Mouse (Mus musculus) embryonic facial prominence, embryonic 11.5 days (tissue): ENCODE results near the gene Col1a2. TPM values are rescaled to one million over a fixed set of nuclear protein-coding genes. Genes with fewer than 3 reads are reported as not detected.

Source experiments
- ATAC-seq: fragments of 200-750 bp; cut with Nextera tagmentation; replicated peaks from 2 replicates; pipeline ENCODE4 v1.8.0; 2017; ENCODE audit warnings: low read depth; ENCODE audit not compliant: insufficient number of reproducible peaks, low FRiP score, low TSS enrichment
- DNase-seq: peaks from one replicate; pipeline ENCODE4 v3.0.0-alpha.2; 2015; ENCODE audit warnings: low spot score
- H3K27ac ChIP-seq: fragments of 300-500 bp; sonication (generic); replicated peaks from 2 replicates; pipeline ENCODE4 v1.5.1; 2014; ENCODE audit warnings: mild to moderate bottlenecking, low read depth, low read length, control low read depth
- H3K27me3 ChIP-seq: fragments of 300-500 bp; sonication (generic); 2 replicates; pipeline ENCODE4 v1.6.1; 2014; ENCODE audit warnings: mild to moderate bottlenecking, low read length, moderate library complexity, mixed read lengths; ENCODE audit not compliant: control insufficient read depth, insufficient read depth
- H3K36me3 ChIP-seq: fragments of 300-500 bp; sonication (generic); replicated peaks from 2 replicates; pipeline ENCODE4 v1.6.1; 2014; ENCODE audit warnings: low read depth, mild to moderate bottlenecking, low read length, moderate library complexity, mixed read lengths; ENCODE audit not compliant: control insufficient read depth, insufficient read depth
- H3K4me1 ChIP-seq: fragments of 300-500 bp; sonication (generic); 2 replicates; pipeline ENCODE4 v1.6.1; 2014; ENCODE audit warnings: low read length, mixed read lengths; ENCODE audit not compliant: control insufficient read depth, insufficient read depth
- H3K4me2 ChIP-seq: fragments of 300-500 bp; sonication (generic); 2 replicates; pipeline ENCODE4 v1.6.1; 2014; ENCODE audit warnings: low read depth, mild to moderate bottlenecking, control low read depth, low read length, moderate library complexity
- H3K4me3 ChIP-seq: fragments of 300-500 bp; sonication (generic); 2 replicates; pipeline ENCODE4 v1.5.1; 2014; ENCODE audit warnings: low read depth, low read length, control low read depth
- H3K9ac ChIP-seq: fragments of 300-500 bp; sonication (generic); replicated peaks from 2 replicates; pipeline ENCODE4 v1.6.1; 2014; ENCODE audit warnings: mild to moderate bottlenecking, control low read depth, low read length
- H3K9me3 ChIP-seq: fragments of 300-500 bp; sonication (generic); replicated peaks from 2 replicates; pipeline ENCODE4 v1.6.1; 2016; ENCODE audit warnings: mild to moderate bottlenecking, low read length, inconsistent platforms, mixed read lengths; ENCODE audit not compliant: control insufficient read depth
- WGBS: fragments of 180-500 bp; shearing (Covaris S2); extraction: QIAGEN DNeasy Blood & Tissue Kit; methylation state at CpG from one replicate; pipeline ENCODE4 v1.1.7; 2014; 5-methylcytosine and 5-hydroxymethylcytosine counted together
- polyA plus RNA-seq: library from polyadenylated mRNA; unstranded; fragments of >200 nt; fragmentation: Nextera tagmentation; extraction: Ambion mirVana; gene quantifications from 2 replicates; pipeline ENCODE4 v1.2.1, GENCODE M21; 2014

Gene Col1a2
- polyA plus RNA-seq, 1 experiment from 2014 or later: 225 TPM

DNA sequence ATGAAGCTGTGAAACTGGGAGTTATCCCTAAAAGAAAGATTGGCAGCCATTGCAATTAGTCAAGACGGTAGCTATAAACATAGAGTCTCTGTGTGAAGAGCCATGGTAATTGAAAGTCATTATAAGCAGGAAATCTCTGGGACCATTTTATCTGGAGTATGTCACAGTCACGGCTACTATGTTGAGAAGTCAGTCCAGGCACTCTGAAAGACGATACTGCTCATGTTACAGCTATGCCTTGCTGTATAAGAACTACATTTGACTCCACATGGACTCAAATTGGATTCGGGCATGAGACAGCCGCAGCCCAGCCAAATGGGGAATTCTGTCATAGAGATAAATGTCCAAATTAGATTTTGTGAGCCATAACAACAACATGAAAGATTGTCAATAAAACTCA, 58.9 kb downstream of the Col1a2 start:
- DNase-seq (peak; percentile 75), ATAC-seq (no peak)
- H3K4me3 ChIP-seq: no peak overlapping the region
- H3K27ac ChIP-seq: no peak overlapping the region
- H3K36me3 ChIP-seq: no peaks in the 10 kb centered on the region; the same call in 1 of the 2 replicates
- H3K4me2 ChIP-seq: no peak overlapping the region
- 44% methylated on average over 5 of the region's 5 CpGs for WGBS
- H3K9me3 ChIP-seq: no peaks in the 10 kb centered on the region
- no peaks in the 10 kb centered on the region for H3K27me3 ChIP-seq
- H3K4me1 ChIP-seq: peaks cover 3% of the 10 kb centered on the region; the same call in 1 of the 2 replicates
- H3K9ac ChIP-seq: no peak overlapping the region

- ATAC-seq (no peak), DNase-seq (peak; percentile 75)
- H3K36me3 ChIP-seq: no peaks in the 10 kb centered on the region
- H3K27me3 ChIP-seq: no peaks in the 10 kb centered on the region
- H3K9me3 ChIP-seq: no peaks in the 10 kb centered on the region
- H3K4me2 ChIP-seq: no peak overlapping the region
- no peak overlapping the region for H3K4me3 ChIP-seq
- H3K4me1 ChIP-seq: no peaks in the 10 kb centered on the region
- H3K9ac ChIP-seq: no peak overlapping the region
- H3K27ac ChIP-seq: no peak overlapping the region
- 34% methylated on average over 4 of the region's 4 CpGs for WGBS
These were observed 65.8 kb downstream of the Col1a2 start for GRCm38 (mm10) chr6:4570412-4570811.

DNA sequence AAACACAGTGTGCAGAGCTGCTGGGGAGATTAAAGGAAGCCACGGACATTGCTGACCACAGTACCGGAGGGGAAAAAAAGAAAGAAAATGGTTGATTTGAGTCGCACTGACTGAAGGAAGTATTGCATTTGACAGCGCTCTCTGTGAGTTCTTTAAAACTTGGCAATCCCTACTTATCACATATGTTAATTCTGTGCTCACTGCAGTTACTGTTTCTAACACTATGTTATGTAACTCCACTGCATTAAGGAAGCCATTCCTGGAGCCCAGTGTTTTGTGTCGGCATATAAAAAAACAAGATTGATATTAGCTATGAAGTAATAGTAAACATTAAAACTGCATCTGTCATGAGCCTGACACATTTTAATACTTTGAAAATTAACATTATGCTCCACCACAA, 73.1 kb downstream of the Col1a2 start:
- no peak overlapping the region for H3K27ac ChIP-seq
- H3K9ac ChIP-seq: no peak overlapping the region
- WGBS: 84% methylated on average over 5 of the region's 5 CpGs
- DNase-seq (no peak), ATAC-seq (no peak)
- no peak overlapping the region for H3K4me2 ChIP-seq
- H3K4me1 ChIP-seq: no peaks in the 10 kb centered on the region
- H3K36me3 ChIP-seq: no peaks in the 10 kb centered on the region
- no peak overlapping the region for H3K4me3 ChIP-seq
- no peaks in the 10 kb centered on the region for H3K9me3 ChIP-seq
- H3K27me3 ChIP-seq: no peaks in the 10 kb centered on the region

DNA sequence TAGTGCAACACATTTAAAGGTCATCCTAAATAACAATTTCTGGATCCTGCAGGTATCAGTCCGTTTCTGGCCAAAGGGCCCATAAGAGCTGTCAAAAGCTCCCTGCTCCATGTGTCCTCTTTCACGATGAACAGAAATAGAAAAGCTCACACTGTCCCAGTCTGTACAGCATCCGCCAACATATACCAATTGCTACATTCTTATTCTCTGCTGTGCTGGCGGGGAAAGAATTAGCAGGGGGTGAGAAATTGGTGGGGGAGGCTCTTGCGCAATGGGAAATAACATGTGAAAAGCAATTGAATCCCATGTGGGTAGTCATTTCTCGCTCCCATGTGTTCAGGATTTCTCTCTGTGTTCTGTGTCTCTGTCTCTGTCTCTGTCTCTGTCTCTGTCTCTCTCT, 73.7 kb downstream of the Col1a2 start:
- no peaks in the 10 kb centered on the region for H3K4me1 ChIP-seq
- no peaks in the 10 kb centered on the region for H3K9me3 ChIP-seq
- ATAC-seq: no peak
- H3K27me3 ChIP-seq: no peaks in the 10 kb centered on the region
- H3K4me2 ChIP-seq: no peak overlapping the region
- H3K36me3 ChIP-seq: no peaks in the 10 kb centered on the region
- H3K27ac ChIP-seq: no peak overlapping the region
- no peak for DNase-seq
- H3K4me3 ChIP-seq: no peak overlapping the region
- WGBS: 88% methylated on average over 6 of the region's 6 CpGs
- H3K9ac ChIP-seq: no peak overlapping the region

DNA sequence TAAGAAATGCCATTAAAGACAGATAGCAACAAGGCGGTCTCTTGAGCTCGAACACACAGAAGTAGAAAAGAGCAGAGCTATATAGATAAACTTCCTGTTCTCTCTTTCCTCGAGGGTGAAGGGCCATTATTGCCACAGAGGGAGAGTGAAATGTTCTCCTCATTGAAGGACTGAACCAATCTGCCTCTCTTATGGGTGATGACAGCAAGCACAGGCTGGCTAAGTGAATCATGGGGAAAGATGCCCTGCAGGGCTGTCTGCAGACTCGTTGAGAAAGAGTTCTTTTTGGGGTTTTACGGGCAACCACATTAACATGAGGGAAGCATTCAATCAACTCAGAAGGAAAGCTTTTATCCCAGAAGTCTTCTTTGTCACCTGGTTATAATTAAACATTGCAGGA, 75.0 kb downstream of the Col1a2 start:
- DNase-seq (no peak), ATAC-seq (no peak)
- H3K9ac ChIP-seq: no peak overlapping the region
- no peak overlapping the region for H3K4me3 ChIP-seq
- no peaks in the 10 kb centered on the region for H3K4me1 ChIP-seq
- H3K36me3 ChIP-seq: no peaks in the 10 kb centered on the region
- H3K9me3 ChIP-seq: no peaks in the 10 kb centered on the region
- 46% methylated on average over 5 of the region's 5 CpGs for WGBS
- H3K4me2 ChIP-seq: no peak overlapping the region
- H3K27ac ChIP-seq: no peak overlapping the region
- no peaks in the 10 kb centered on the region for H3K27me3 ChIP-seq

DNA sequence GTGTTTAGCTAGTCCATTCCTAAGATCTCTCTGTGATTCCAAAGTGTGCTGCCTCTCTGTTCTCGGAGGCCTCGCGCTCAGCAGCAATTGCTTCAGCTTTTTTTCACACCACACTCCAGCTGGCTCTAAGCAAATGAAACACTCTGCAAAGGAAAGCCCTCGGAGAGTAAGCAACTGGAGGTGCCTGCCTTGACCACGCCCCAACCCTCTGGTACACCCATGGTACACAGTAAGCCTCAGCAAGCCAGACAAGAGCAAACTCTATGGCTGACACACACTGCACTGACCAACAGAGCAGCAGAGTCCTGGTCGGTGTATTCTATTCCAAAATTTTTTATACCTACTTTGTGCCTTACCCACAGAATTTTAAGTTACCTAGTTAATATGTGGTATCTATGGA, 78.9 kb downstream of the Col1a2 start:
- Histone ChIP-seq H3K27me3 (no peaks in the 10 kb centered on the region), H3K4me1 (no peaks in the 10 kb centered on the region), H3K27ac (no peak overlapping the region), H3K9me3 (no peaks in the 10 kb centered on the region), H3K36me3 (no peaks in the 10 kb centered on the region), H3K9ac (no peak overlapping the region), H3K4me3 (no peak overlapping the region), H3K4me2 (no peak overlapping the region)
- no peak for ATAC-seq
- no peak for DNase-seq
- WGBS: 57% methylated on average over 6 of the region's 6 CpGs

DNA sequence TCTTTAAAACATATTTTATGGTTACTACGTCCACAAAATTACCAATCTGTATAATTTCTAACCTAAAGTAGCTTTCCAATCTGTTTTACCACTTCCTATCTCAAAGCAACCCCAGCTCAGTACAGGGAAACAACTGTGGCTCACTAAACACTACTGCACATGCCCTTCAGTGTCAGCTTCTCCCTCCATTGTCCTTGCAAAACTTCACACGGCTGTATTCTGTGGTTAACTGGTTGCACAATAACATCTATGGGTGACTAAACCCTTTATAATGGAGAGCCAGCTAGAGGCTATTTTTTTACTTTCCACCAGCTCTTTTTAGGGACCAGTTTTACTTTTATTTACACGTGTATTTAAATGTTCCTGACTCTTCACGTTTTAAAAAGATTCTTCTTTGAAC, 83.3 kb downstream of the Col1a2 start:
- H3K9ac ChIP-seq: no peak overlapping the region
- 84% methylated on average over 4 of the region's 4 CpGs for WGBS
- H3K27me3 ChIP-seq: no peaks in the 10 kb centered on the region
- no peak overlapping the region for H3K27ac ChIP-seq
- ATAC-seq (no peak), DNase-seq (no peak)
- no peaks in the 10 kb centered on the region for H3K9me3 ChIP-seq
- H3K4me2 ChIP-seq: no peak overlapping the region
- no peaks in the 10 kb centered on the region for H3K36me3 ChIP-seq
- no peaks in the 10 kb centered on the region for H3K4me1 ChIP-seq
- H3K4me3 ChIP-seq: no peak overlapping the region

- H3K36me3 ChIP-seq: no peaks in the 10 kb centered on the region
- no peak overlapping the region for H3K27ac ChIP-seq
- no peak overlapping the region for H3K4me3 ChIP-seq
- no peaks in the 10 kb centered on the region for H3K4me1 ChIP-seq
- DNase-seq: no peak
- no peaks in the 10 kb centered on the region for H3K9me3 ChIP-seq
- no peak for ATAC-seq
- WGBS: 92% methylated on average over 3 of the region's 3 CpGs
- no peak overlapping the region for H3K4me2 ChIP-seq
- no peak overlapping the region for H3K9ac ChIP-seq
- H3K27me3 ChIP-seq: no peaks in the 10 kb centered on the region
These were observed 84.1 kb downstream of the Col1a2 start for GRCm38 (mm10) chr6:4588722-4589121.
